Mouse (Mus musculus): ENCODE measurements around the gene Smurf1. TPM values are rescaled to one million over a fixed set of nuclear protein-coding genes. Genes with fewer than 3 reads are reported as not detected.

Smurf1 gene
- total and polyA plus RNA-seq, 2 experiments from 2014 or later, result 21.6 to 55.5 TPM

DNA sequence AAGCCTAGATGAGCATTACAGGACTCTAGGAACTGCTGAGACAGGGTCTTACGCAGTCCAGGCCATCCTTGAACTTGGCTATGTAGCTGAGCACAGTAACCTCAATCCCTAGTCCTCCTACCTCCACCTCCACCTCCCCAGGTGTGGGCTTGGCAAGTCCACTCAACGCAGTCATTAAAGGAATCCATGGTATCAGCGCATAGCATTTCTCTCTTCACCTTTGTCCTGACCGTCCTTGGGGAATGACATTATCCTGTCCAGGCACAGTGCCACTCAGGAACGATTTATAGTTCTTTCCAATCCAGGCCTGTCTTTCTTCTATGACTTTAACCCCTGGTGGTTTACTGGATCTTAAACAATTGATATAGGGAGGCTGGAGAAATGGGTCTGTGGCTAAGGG is 24.8 kb upstream of the Smurf1 start:
- no peaks in the 10 kb centered on the region for H3K36me3 ChIP-seq (ENCODE audit: insufficient read depth)
- H3K4me2 ChIP-seq (ENCODE audit: low read depth), result no peak overlapping the region
- H3K27ac ChIP-seq (ENCODE audit: low read depth, low read length), result no peak overlapping the region
- H3K9me3 ChIP-seq (ENCODE audit: low read length), result no peaks in the 10 kb centered on the region
- H3K4me3 ChIP-seq (ENCODE audit: low read depth, low read length), result no peak overlapping the region
- 74% methylated on average over 5 of the region's 5 CpGs for WGBS
- H3K27me3 ChIP-seq (ENCODE audit: insufficient read depth, low read length), result no peaks in the 10 kb centered on the region
- H3K9ac ChIP-seq, result no peak overlapping the region
- no peak for TF ChIP-seq CTCF (IDR thresholded peaks at IDR 0.05; ENCODE audit: low read depth)
- DNase-seq (no peak), ATAC-seq (no peak)
- no peaks in the 10 kb centered on the region for H3K4me1 ChIP-seq (ENCODE audit: insufficient read depth)

- H3K9me3 ChIP-seq (ENCODE audit: low read length), result no peaks in the 10 kb centered on the region
- H3K4me3 ChIP-seq (ENCODE audit: low read depth, low read length), result no peak overlapping the region
- TF ChIP-seq CTCF (IDR thresholded peaks at IDR 0.05; ENCODE audit: low read depth), result no peak
- no peaks in the 10 kb centered on the region for H3K27me3 ChIP-seq (ENCODE audit: insufficient read depth, low read length)
- 24% methylated on average over 2 of the region's 2 CpGs for WGBS
- no peak overlapping the region for H3K27ac ChIP-seq (ENCODE audit: low read depth, low read length)
- no peaks in the 10 kb centered on the region for H3K4me1 ChIP-seq (ENCODE audit: insufficient read depth)
- ATAC-seq, result no peak
- H3K9ac ChIP-seq, result no peak overlapping the region
- H3K4me2 ChIP-seq (ENCODE audit: low read depth), result no peak overlapping the region
- no peaks in the 10 kb centered on the region for H3K36me3 ChIP-seq (ENCODE audit: insufficient read depth)
- no peak for DNase-seq
Observed at GRCm38 (mm10) chr5:144990051-144990450, 24.4 kb upstream of the Smurf1 start.

DNA sequence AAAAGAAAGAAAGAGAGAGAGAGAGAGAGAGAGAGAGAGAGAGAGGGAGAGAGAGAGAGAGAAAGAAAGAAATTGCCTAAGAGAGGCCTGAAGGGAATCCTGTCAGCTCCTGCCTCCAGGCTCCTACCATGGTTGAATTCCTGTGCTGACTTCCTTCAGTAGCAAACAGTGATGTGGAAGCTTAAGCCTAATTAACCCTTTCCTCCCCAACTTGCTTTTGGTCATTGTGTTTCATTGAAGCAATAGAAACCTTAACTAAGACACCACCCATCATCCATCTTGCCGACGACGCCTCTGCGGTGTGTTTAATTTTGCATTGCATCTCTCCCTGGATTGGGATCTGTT is 23.4 kb upstream of the Smurf1 start:
- DNase-seq, result no peak
- WGBS, result 90% methylated on average over 4 of the region's 4 CpGs
- no peak overlapping the region for H3K4me2 ChIP-seq (ENCODE audit: low read depth)

DNA sequence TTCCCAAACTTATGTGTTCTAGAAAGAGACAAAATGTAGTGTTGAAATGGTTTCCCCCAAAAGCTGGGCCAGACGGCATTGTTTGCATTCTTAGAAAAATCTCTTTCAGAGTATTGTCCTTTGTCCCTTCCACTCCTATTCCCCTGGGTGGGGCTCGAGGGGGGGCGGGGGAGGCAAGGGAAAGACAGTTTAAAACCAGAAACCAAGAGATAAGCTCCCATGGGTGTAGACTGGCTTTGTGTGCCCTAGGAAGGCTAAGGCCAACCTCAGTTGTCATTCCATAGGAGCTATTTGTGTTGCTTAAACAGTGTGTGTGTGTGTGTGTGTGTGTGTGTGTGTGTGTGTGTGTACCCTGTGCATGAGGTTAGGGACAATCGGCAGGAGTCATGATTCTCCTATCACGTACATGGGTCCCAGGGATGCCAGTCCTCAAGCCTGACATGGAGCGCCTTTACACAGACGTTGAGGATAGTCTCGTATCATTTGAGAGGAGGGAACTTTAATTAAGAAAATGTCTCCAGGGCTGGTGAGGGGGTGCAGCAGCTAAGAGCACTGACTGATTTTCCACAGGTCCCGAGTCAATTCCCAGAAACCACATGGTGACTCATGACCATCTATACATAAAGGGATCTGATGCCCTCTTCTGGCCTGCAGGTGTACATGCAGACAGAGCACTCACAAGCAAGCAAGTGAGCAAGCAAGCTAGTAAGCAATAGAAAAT is 22.9 kb upstream of the Smurf1 start:
- Histone ChIP-seq H3K4me3 (ENCODE audit: low read depth, low read length) (no peak overlapping the region), H3K27me3 (ENCODE audit: insufficient read depth, low read length) (no peaks in the 10 kb centered on the region), H3K9ac (no peak overlapping the region), H3K36me3 (ENCODE audit: insufficient read depth) (no peaks in the 10 kb centered on the region), H3K4me2 (ENCODE audit: low read depth) (no peak overlapping the region), H3K27ac (ENCODE audit: low read depth, low read length) (no peak overlapping the region), H3K4me1 (ENCODE audit: insufficient read depth) (no peaks in the 10 kb centered on the region), H3K9me3 (ENCODE audit: low read length) (no peaks in the 10 kb centered on the region)
- peak; percentile 75 for DNase-seq
- peak; percentile 85 for TF ChIP-seq CTCF (IDR thresholded peaks at IDR 0.05; ENCODE audit: low read depth)
- ATAC-seq, result peak; percentile 87
- WGBS, result 49% methylated on average over 9 of the region's 9 CpGs

More for the DNA sequence above, 23.4 kb upstream of the Smurf1 start:
- H3K27ac ChIP-seq (ENCODE audit: low read depth, low read length), result no peak overlapping the region
- H3K9me3 ChIP-seq (ENCODE audit: low read length), result no peaks in the 10 kb centered on the region
- no peaks in the 10 kb centered on the region for H3K27me3 ChIP-seq (ENCODE audit: insufficient read depth, low read length)
- H3K36me3 ChIP-seq (ENCODE audit: insufficient read depth), result no peaks in the 10 kb centered on the region
- no peak for TF ChIP-seq CTCF (IDR thresholded peaks at IDR 0.05; ENCODE audit: low read depth)
- no peak; the same call in 1 of the 2 replicates for ATAC-seq
- H3K4me1 ChIP-seq (ENCODE audit: insufficient read depth), result no peaks in the 10 kb centered on the region
- H3K9ac ChIP-seq, result no peak overlapping the region
- H3K4me3 ChIP-seq (ENCODE audit: low read depth, low read length), result no peak overlapping the region

DNA sequence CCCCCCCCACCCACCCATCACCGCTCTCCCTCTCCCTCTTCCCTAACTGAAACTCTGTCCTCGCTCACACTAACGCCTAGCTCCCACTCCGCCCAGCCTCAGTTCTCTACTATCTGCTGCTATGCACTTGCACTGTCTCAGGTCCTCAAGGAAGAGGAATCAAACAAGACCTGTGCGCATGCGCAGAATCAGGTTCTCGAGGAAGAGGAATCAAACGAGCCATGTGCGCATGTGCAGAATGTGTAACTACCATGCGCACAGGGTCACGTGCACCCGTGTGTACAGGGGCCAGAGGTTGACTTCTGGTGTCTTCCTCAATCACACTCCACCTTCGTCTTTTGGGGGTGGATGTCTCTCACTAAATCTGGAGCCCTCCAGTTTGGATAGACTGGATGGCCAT is 21.9 kb upstream of the Smurf1 start:
- no peak for ATAC-seq
- no peaks in the 10 kb centered on the region for H3K9me3 ChIP-seq (ENCODE audit: low read length)
- 90% methylated on average over 13 of the region's 13 CpGs for WGBS
- no peak overlapping the region for H3K4me3 ChIP-seq (ENCODE audit: low read depth, low read length)
- H3K4me1 ChIP-seq (ENCODE audit: insufficient read depth), result no peaks in the 10 kb centered on the region
- H3K27ac ChIP-seq (ENCODE audit: low read depth, low read length), result no peak overlapping the region
- H3K36me3 ChIP-seq (ENCODE audit: insufficient read depth), result no peaks in the 10 kb centered on the region
- no peak overlapping the region for H3K4me2 ChIP-seq (ENCODE audit: low read depth)
- no peak for DNase-seq
- H3K27me3 ChIP-seq (ENCODE audit: insufficient read depth, low read length), result no peaks in the 10 kb centered on the region
- H3K9ac ChIP-seq, result no peak overlapping the region
- no peak for TF ChIP-seq CTCF (IDR thresholded peaks at IDR 0.05; ENCODE audit: low read depth)

- Histone ChIP-seq H3K9ac (no peak overlapping the region), H3K4me2 (ENCODE audit: low read depth) (no peak overlapping the region), H3K4me1 (ENCODE audit: insufficient read depth) (no peaks in the 10 kb centered on the region), H3K36me3 (ENCODE audit: insufficient read depth) (no peaks in the 10 kb centered on the region), H3K9me3 (ENCODE audit: low read length) (no peaks in the 10 kb centered on the region), H3K27me3 (ENCODE audit: insufficient read depth, low read length) (no peaks in the 10 kb centered on the region), H3K4me3 (ENCODE audit: low read depth, low read length) (no peak overlapping the region), H3K27ac (ENCODE audit: low read depth, low read length) (no peak overlapping the region)
- no peak for DNase-seq
- peak; percentile 30; the same call in 1 of the 2 replicates for TF ChIP-seq CTCF (IDR thresholded peaks at IDR 0.05; ENCODE audit: low read depth)
- WGBS, result 93% methylated on average over 5 of the region's 5 CpGs
- ATAC-seq, result no peak
Observed at GRCm38 (mm10) chr5:144984839-144985238, 19.2 kb upstream of the Smurf1 start.

- Histone ChIP-seq H3K27ac (ENCODE audit: low read depth, low read length) (no peak overlapping the region), H3K9ac (no peak overlapping the region)
- no peak for DNase-seq
Observed at GRCm38 (mm10) chr5:144983227-144983626, 17.6 kb upstream of the Smurf1 start.

More at GRCm38 (mm10) chr5:144983227-144983626, 17.6 kb upstream of the Smurf1 start:
- no peaks in the 10 kb centered on the region for H3K9me3 ChIP-seq (ENCODE audit: low read length)
- WGBS, result 94% methylated on average over 3 of the region's 3 CpGs
- H3K4me1 ChIP-seq (ENCODE audit: insufficient read depth), result no peaks in the 10 kb centered on the region
- H3K4me3 ChIP-seq (ENCODE audit: low read depth, low read length), result no peak overlapping the region
- no peak overlapping the region for H3K4me2 ChIP-seq (ENCODE audit: low read depth)
- no peak for ATAC-seq
- peak; percentile 28; the same call in 1 of the 2 replicates for TF ChIP-seq CTCF (IDR thresholded peaks at IDR 0.05; ENCODE audit: low read depth)
- H3K36me3 ChIP-seq (ENCODE audit: insufficient read depth), result no peaks in the 10 kb centered on the region
- H3K27me3 ChIP-seq (ENCODE audit: insufficient read depth, low read length), result no peaks in the 10 kb centered on the region

Data from forebrain, postnatal 0 days (tissue).